Mouse (Mus musculus): Measurements from ENCODE around the gene Tpcn2.

DNA sequence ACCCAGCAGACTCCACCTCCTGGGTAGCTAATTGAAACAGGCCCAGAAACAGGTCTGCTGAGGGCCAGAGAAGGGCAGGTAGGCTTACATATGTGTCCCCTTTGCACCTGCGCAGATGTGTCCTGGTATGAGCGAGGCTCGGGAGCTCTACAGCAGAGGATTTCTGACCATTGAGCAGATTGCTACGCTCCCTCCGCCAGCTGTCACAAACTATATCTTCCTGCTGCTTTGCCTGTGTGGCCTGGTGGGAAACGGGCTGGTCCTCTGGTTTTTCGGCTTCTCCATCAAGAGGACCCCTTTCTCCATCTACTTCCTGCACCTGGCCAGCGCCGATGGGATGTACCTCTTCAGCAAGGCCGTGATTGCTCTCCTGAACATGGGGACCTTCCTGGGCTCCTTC is 23.8 kb upstream of the Tpcn2 start:
- no peak for TF ChIP-seq CTCF (IDR thresholded peaks at IDR 0.05)
- no peak for TF ChIP-seq POLR2A (IDR thresholded peaks at IDR 0.05; ENCODE audit: insufficient read depth, low read depth, low read length)
- TF ChIP-seq EP300 (IDR thresholded peaks at IDR 0.05; ENCODE audit: insufficient read depth, low read depth, low read length) = no peak

All from heart, adult 2 months (tissue).